Mouse (Mus musculus): ENCODE results near the gene Ebf1.

- TF ChIP-seq CTCF (IDR thresholded peaks at IDR 0.05) (no peak), EP300 (IDR thresholded peaks at IDR 0.05) (no peak)
These were observed 249.5 kb downstream of the Ebf1 start for GRCm38 (mm10) chr11:44866476-44867149.
